Mouse (Mus musculus): Measurements from ENCODE around the gene Npepps. TPM values are rescaled to one million over a fixed set of nuclear protein-coding genes. Genes with fewer than 3 reads are reported as not detected.
A peak's percentile ranks its signal among the peaks of the same experiment; 100 is the strongest.
"Not testable (repeated sequence)": the region's sequence is repeated elsewhere in the genome, so short reads cannot be mapped to it uniquely, and the experiment has no call there.

The Npepps gene
- 10 to 100 TPM; 75.6 to 79.8 TPM for total RNA-seq (2021)

DNA sequence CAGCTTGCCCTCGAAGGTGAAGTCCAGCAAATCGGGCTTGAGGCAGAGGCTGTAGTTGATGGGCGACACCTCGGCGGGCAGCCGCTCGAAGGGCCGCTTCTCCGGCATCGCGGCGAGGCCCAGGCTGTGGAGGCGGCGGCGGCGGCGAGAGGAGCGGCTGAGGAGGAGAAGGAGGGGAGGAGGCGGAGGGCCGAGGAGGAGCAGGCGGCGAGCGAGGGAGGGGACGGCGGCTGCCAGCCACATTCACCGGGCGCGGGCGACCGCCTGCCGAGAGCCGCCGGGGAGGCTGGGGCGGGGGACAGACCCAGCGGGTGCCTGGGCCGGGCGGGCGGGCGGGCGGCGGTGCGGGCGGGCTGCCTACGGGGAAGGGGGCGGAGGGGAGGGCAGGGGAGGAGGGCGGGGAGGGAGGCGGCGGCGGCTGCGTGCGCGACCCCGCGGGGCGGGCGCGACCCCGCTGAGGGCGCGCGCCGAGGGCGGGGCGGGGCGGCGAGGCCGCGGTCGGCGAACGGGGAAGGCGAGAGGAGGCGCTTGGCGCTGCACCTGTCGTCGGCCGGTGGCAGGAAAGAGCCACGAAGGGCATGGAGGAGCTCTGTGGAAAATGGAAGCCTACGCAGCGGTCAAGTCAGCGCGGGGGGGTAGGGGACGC is at the start of gene Npepps:
Gene Npepps (minus strand): TSS at position 423 of the 646 bp plus-strand sequence.
- peak; percentile 51 for DNase-seq (ENCODE audit: low spot score)
- intact Hi-C loops (cut with DNase I) = loop anchor here (1.0 kb wide), 1 partner anchor 35 kb away; the partner anchor contains the start of gene Mrpl45

GRCm38 (mm10) chr11:97328148-97328547 is 47.7 kb upstream of the Npepps start:
- no peak for DNase-seq (ENCODE audit: low spot score)
- intact Hi-C loops (cut with DNase I) = loop anchor here (2.0 to 5.0 kb wide), 3 partner anchors 111 to 257 kb away; no protein-coding TSS in a partner anchor

GRCm38 (mm10) chr11:97325224-97325623 is 44.8 kb upstream of the Npepps start:
- intact Hi-C loops (cut with DNase I) = loop anchor here (5.0 kb wide), 1 partner anchor 108 kb away; no protein-coding TSS in a partner anchor
- no peak for DNase-seq (ENCODE audit: low spot score)

- intact Hi-C loops (cut with DNase I); DNase-seq (ENCODE audit: low spot score): not testable (repeated sequence)
These were observed 41.6 kb upstream of the Npepps start for GRCm38 (mm10) chr11:97321894-97322600.

DNA sequence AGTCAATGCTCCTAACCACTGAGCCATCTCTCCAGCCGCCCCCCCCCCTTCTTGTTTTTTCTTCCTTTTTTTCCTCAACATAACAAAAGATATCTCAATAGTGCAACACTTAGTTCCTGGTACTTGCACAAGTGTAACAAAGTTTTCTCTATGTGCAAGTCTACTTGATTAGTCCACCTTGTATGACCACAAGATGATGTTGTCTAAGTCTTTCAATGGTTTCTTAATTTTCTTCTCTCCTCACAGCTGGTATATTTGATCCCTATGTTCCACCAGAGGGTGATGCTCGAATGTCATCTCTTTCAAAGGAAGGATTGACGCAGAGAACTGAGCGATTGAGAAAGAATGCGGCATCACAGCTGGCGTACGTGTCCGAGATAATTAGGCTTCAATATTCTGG is 40.8 kb upstream of the Npepps start:
- intact Hi-C loops (cut with DNase I) = no loop called here
- DNase-seq (ENCODE audit: low spot score) = no peak

GRCm38 (mm10) chr11:97315504-97316503 is 35.4 kb upstream of the Npepps start, which contains the start of gene Mrpl45:
TSS of gene Mrpl45 (plus strand) at chr11:97315716.
- peak; percentile 99 for DNase-seq (ENCODE audit: low spot score)
- intact Hi-C loops (cut with DNase I) = loop anchor here (1.0 to 10.0 kb wide), 2 partner anchors 36 to 51 kb away; partner anchors contain the start of gene Npepps

DNA sequence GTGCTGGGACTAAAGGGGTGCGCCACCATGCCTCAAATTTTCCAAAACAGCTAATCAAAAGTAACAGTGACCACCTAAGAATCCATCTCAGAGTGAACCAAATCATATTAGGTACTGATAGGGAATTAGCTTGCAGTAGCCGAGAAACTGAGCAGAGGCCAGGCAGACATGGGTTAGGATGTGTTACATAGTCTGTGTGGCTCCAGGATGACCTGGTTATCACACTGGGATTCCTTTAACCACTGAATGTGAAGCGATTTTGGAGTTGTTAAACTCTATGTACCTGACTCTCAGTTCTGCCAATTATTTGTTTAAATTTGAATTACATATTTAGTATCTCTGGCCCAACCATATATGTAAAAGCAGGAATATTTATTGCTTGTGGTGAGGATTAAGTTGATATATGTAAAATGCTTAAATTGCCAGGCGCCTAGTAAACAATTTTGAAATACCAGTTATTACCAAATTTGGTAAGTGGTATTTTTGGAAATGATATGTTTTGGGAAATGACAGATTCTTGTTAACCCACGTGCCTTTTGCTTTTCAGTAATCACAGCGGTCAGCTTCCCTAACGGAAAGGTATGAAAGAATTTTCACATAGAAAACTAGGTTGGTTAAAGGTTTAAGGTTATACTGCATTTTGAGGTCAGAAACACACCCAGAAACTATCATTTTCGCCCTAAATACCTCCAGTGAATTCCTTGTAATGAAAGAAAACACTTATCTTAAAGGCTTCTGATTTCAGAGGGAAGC is 34.5 kb upstream of the Npepps start:
- intact Hi-C loops (cut with DNase I) = loop anchor here (1.0 to 10.0 kb wide), 4 partner anchors 35 to 118 kb away; partner anchors contain the start of gene Npepps
- DNase-seq (ENCODE audit: low spot score) = no peak

DNA sequence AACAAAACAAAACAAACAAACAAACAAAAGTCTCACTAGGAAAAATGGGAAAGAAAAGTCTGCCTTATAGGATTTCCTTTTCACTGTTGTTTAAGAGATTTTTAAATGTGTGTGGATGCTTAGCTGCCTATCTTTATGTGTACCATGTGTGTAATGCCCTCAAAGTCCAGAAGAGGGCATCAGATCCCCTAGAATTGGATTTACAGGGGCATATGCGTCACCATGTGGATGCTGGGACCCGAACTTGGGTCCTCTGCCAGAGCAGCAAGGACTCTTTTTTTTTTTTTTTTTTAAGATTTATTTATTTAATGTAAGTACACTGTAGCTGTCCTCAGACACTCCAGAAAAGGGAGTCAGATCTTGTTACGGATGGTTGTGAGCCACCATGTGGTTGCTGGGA is 33.7 kb upstream of the Npepps start:
- DNase-seq (ENCODE audit: low spot score) = no peak

DNA sequence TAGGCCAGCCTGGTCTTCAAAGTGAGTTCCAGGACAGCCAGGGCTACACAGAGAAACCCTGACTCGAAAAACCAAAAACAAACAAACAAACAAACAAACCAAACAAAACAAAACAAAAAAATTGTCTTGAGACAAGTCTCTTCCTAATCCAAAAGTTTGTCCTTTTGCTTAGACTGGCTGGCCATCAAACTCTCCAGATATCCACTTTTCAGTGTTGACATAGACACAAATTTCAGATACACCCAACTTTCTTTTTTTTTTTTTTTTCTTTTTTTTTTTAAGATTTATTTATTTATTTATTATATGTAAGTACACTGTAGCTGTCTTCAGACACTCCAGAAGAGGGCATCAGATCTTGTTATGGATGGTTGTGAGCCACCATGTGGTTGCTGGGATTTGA is 32.4 kb upstream of the Npepps start:
- intact Hi-C loops (cut with DNase I) = loop anchor here (5.0 to 10.0 kb wide), 3 partner anchors 48 to 116 kb away; no protein-coding TSS in a partner anchor

More for the DNA sequence above, 33.7 kb upstream of the Npepps start:
- intact Hi-C loops (cut with DNase I) = loop anchor here (5.0 to 10.0 kb wide), 3 partner anchors 49 to 117 kb away; no protein-coding TSS in a partner anchor

DNA sequence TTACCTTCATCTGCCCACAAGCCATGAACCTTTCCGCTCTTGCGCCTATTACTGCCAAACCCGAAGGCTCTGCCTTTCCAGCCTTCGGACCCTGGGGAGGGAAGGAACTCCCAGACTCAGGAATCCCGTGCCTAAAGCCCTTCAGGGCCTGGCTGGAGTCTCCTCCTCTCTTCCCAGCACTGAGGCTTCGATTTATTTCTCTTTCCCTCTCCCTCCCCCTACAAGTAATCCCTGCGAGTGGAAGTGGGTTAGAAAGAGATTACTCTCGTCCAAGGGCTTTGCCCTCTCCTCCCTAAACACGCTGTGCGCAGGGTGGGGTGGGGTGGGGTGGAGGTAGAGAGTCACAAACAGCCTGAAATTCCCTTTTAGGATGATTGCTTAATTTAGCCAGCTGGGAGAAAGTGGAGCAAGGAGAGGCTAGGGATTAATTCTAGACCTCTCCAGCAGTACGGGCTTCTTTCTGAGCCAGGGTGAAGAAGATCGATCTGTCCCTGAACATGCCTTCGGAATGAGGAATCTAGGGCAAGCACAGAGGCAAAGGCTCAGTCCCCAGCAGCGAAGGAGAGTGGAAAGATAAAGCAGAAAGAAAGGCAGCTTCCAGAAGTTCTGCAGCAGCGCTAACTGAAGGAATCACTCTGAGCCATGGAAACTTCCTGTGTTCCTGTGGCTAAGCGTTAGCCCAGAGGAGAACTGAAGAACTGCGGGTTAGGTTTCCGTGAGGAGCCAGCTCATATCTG is 30.6 kb upstream of the Npepps start:
- no peak for DNase-seq (ENCODE audit: low spot score)
- intact Hi-C loops (cut with DNase I) = loop anchor here (5.0 to 10.0 kb wide), 3 partner anchors 46 to 114 kb away; no protein-coding TSS in a partner anchor

More for the DNA sequence above, 32.4 kb upstream of the Npepps start:
- not testable (repeated sequence) for DNase-seq (ENCODE audit: low spot score)

- DNase-seq (ENCODE audit: low spot score) = peak; percentile 60
- intact Hi-C loops (cut with DNase I) = loop anchor here (5.0 to 10.0 kb wide), 3 partner anchors 45 to 113 kb away; no protein-coding TSS in a partner anchor
These were observed 29.6 kb upstream of the Npepps start for GRCm38 (mm10) chr11:97309911-97310571.

DNA sequence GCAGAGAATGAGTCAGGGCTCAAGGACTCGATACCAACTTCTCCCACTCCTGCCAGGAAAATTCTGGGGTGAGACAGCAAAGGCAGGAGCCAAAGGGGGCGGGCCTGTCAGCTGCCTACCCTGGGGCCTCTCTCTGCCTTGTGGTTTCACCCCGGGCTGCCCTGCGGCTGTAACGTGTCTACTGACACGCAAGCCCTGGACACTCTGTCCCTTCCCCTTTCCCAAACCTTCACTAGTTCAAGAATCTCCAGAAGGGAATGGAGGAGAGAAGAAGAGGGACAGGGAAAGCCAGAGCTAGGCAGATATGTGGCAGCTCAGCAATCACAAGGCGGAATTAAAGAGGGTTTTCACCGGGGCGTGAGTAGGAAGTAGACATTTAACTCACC is 29.0 kb upstream of the Npepps start:
- intact Hi-C loops (cut with DNase I) = no loop called here
- DNase-seq (ENCODE audit: low spot score) = peak; percentile 80

DNA sequence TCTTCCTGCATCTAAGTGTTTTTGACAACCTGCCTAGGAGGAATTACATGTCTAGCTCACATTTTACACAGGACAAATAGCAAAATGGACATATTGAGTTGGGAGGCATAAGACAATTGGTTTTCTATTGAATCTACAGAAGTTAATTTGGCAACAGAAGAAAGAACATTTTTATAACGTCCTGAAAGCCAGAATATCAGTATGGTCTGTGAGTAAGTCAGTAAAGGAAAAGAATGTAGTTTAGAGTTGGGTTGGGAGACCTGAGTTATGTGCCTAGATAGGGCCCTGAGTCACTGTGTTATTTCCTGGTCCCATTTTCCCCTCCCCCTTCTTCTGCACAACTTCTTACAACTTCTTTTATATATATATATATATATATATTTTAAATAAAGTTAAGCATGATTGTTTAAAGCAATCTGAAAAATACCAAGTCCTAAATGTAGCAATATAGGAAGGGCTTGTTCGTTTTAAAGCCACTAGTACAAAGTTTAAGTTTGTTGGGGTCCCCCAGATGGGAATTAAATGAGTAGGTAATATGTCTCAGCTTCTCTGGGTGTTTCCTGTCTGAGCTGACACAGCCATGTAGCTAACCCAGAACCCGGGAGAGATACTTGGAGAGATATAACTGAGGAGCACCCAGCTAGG is 28.5 kb upstream of the Npepps start:
- DNase-seq (ENCODE audit: low spot score) = no peak
- intact Hi-C loops (cut with DNase I) = no loop called here

- intact Hi-C loops (cut with DNase I) = no loop called here
- no peak for DNase-seq (ENCODE audit: low spot score)
These were observed 27.0 kb upstream of the Npepps start for GRCm38 (mm10) chr11:97307294-97308069.

- no peak for DNase-seq (ENCODE audit: low spot score)
- intact Hi-C loops (cut with DNase I) = no loop called here
These were observed 24.2 kb upstream of the Npepps start for GRCm38 (mm10) chr11:97304631-97305030.

DNA sequence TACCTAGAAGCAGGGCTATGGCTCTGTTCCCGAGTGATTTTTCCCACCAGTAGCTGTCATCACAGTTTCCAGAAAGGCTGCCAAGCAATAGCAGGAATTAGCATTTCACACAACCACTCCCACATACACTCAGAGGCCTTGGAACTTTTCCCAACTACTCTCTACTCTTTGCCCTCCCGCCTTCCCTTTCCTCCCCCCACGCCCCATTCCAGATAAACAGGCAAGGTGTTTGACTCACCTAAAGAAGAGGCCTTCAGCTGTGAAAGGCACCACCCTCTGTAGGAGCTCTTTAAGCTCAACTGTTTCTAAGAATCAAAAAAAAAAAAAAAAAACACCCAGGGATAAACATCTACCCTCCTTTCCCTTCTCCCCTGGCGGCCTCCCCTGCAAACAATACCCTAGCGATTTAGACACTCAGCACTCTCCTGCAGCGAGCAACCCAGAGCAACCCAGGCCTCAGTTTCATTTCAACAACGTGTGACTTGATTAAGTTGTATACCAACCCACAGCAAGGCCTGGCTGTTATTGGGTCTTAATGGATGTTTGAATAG is 21.9 kb upstream of the Npepps start:
- intact Hi-C loops (cut with DNase I) = no loop called here
- DNase-seq (ENCODE audit: low spot score) = peak; percentile 62
